Mouse (Mus musculus) liver, adult 2 months (tissue): Measurements from ENCODE around the gene Nlrx1.

Source experiments
- CTCF ChIP-seq: fragments of 200-500 bp; IDR thresholded peaks from 2 replicates; pipeline ENCODE4 v1.5.1; 2011; ENCODE audit warnings: low read depth, low read length, control low read depth
- POLR2A ChIP-seq: fragments of 200-500 bp; IDR thresholded peaks from 2 replicates; pipeline ENCODE4 v1.6.1; 2011; ENCODE audit warnings: low read length, control low read depth; ENCODE audit not compliant: insufficient read depth; ENCODE audit errors: extremely low read depth

- TF ChIP-seq POLR2A, result no peak
- TF ChIP-seq CTCF, result no peak
Observed at GRCm38 (mm10) chr9:44288076-44288958, 19.9 kb upstream of the Nlrx1 start, which contains the start of gene Abcg4.
